14 mouse cellular contexts compared by ENCODE assay signal in genomic region chr13:52738095-52738660, GRCm38 (mm10).
DNase-seq lines count a peak whose midpoint lies in the region; ATAC-seq and TF ChIP-seq lines count a peak whose summit lies in the region.
"Had no signal": no experiment of that assay in that cellular context is flagged by ENCODE, and none has a peak within 500 bp of the region (broad histone marks: within the 10 kb centered on the region; RNA-seq: fewer than 3 reads in every experiment).

No protein-coding gene starts in this region.

- DNase-seq in heart, adult 2 months: peak; percentile 30 to 39
- peak; percentile 7 for DNase-seq in midbrain, embryonic 14.5 days
- DNase-seq in heart, adult 9 months (ENCODE audit: low spot score in 2 of 2): peak; percentile 31 to 48
- DNase-seq in skeletal muscle tissue, adult 2 months (ENCODE audit: low read depth, low spot score): peak; percentile 88
- DNase-seq in thymus, postnatal 10 days (ENCODE audit: low spot score in 2 of 2): no peak
- DNase-seq: cerebellum, postnatal 14 days; forebrain, postnatal 0 days; lung, adult 2 months had no signal

- intact Hi-C loops in heart, adult 2 months (cut with DNase I): loop anchor here (5.0 kb wide), 1 partner anchor 639 kb away; the partner anchor contains the start of gene Sptlc1

- H3K9me3 ChIP-seq in heart, embryonic 11.5 days (replicated peaks; ENCODE audit: control insufficient read depth, low read length): no peaks in the 10 kb centered on the region
- H3K9me3 ChIP-seq in midbrain, embryonic 14.5 days (ENCODE audit: control insufficient read depth, low read length): no peaks in the 10 kb centered on the region
- no peaks in the 10 kb centered on the region; the same call in 1 of the 2 replicates for H3K9me3 ChIP-seq in midbrain, embryonic 15.5 days
- H3K9me3 ChIP-seq: hindbrain, embryonic 15.5 days; limb, embryonic 15.5 days had no signal

- 0 out of 2 replicates have a peak, but pooled peaks have one; percentile 59 for TF ChIP-seq EP300 in heart, adult 2 months (IDR thresholded peaks at IDR 0.05; ENCODE audit: insufficient read depth, low read depth, low read length)

- H3K4me2 ChIP-seq in heart, embryonic 11.5 days: no peak overlapping the region
- H3K4me2 ChIP-seq in midbrain, embryonic 14.5 days (ENCODE audit: low read length): no peak overlapping the region
- H3K4me2 ChIP-seq in midbrain, embryonic 15.5 days: no peak overlapping the region
- H3K4me2 ChIP-seq: hindbrain, embryonic 15.5 days; limb, embryonic 15.5 days had no signal

- no peak for TF ChIP-seq CTCF in heart, adult 2 months (IDR thresholded peaks at IDR 0.05)

- no peak for ATAC-seq in heart, embryonic 11.5 days (replicated peaks; ENCODE audit: insufficient number of reproducible peaks, low FRiP score, low TSS enrichment)
- ATAC-seq in midbrain, embryonic 14.5 days (ENCODE audit: low FRiP score, low TSS enrichment): no peak
- ATAC-seq in midbrain, embryonic 15.5 days (replicated peaks): no peak
- ATAC-seq: CD4-positive, CD25-positive, alpha-beta regulatory T cell, adult 4 months; forebrain, postnatal 0 days had no signal

- H3K9ac ChIP-seq in heart, adult 2 months (ENCODE audit: low read depth, low read length): no peak overlapping the region
- no peak overlapping the region for H3K9ac ChIP-seq in heart, embryonic 11.5 days (ENCODE audit: low read depth, low read length)
- no peak overlapping the region for H3K9ac ChIP-seq in midbrain, embryonic 14.5 days (replicated peaks; ENCODE audit: low read length)
- no peak overlapping the region for H3K9ac ChIP-seq in midbrain, embryonic 15.5 days
- H3K9ac ChIP-seq: forebrain, postnatal 0 days; hindbrain, embryonic 15.5 days; limb, embryonic 15.5 days had no signal

- H3K27me3 ChIP-seq in heart, adult 2 months (ENCODE audit: control insufficient read depth, insufficient read depth, low read length): no peaks in the 10 kb centered on the region; the same call in 1 of the 2 replicates
- H3K27me3 ChIP-seq in heart, embryonic 11.5 days (ENCODE audit: control insufficient read depth, insufficient read depth, low read length): no peaks in the 10 kb centered on the region
- H3K27me3 ChIP-seq in midbrain, embryonic 14.5 days (ENCODE audit: control insufficient read depth, insufficient read depth, low read length): no peaks in the 10 kb centered on the region
- no peaks in the 10 kb centered on the region for H3K27me3 ChIP-seq in midbrain, embryonic 15.5 days (replicated peaks)
- H3K27me3 ChIP-seq: hindbrain, embryonic 15.5 days had no signal

- no peak overlapping the region for H3K27ac ChIP-seq in heart, adult 2 months
- no peak overlapping the region for H3K27ac ChIP-seq in heart, embryonic 11.5 days (ENCODE audit: low read depth, low read length)
- no peak overlapping the region for H3K27ac ChIP-seq in midbrain, embryonic 14.5 days (replicated peaks; ENCODE audit: low read depth, low read length)
- H3K27ac ChIP-seq in midbrain, embryonic 15.5 days: no peak overlapping the region
- H3K27ac ChIP-seq: hindbrain, embryonic 15.5 days; kidney, postnatal 0 days; limb, embryonic 15.5 days had no signal

- H3K4me1 ChIP-seq in heart, adult 2 months (ENCODE audit: control insufficient read depth, insufficient read depth, low read length): peaks cover 2% of the 10 kb centered on the region
- H3K4me1 ChIP-seq in heart, embryonic 11.5 days (ENCODE audit: control insufficient read depth, insufficient read depth, low read length): no peaks in the 10 kb centered on the region
- no peaks in the 10 kb centered on the region for H3K4me1 ChIP-seq in midbrain, embryonic 14.5 days (ENCODE audit: control insufficient read depth, insufficient read depth, low read length)
- H3K4me1 ChIP-seq in midbrain, embryonic 15.5 days: peaks cover 3% of the 10 kb centered on the region; the same call in 1 of the 2 replicates

- no peak overlapping the region for H3K4me3 ChIP-seq in heart, adult 2 months
- H3K4me3 ChIP-seq in heart, embryonic 11.5 days (ENCODE audit: low read depth, low read length): no peak overlapping the region
- no peak overlapping the region for H3K4me3 ChIP-seq in midbrain, embryonic 14.5 days (replicated peaks; ENCODE audit: low read depth, low read length)
- H3K4me3 ChIP-seq in midbrain, embryonic 15.5 days: no peak overlapping the region
- H3K4me3 ChIP-seq: hindbrain, embryonic 15.5 days; limb, embryonic 15.5 days had no signal

- H3K79me2 ChIP-seq in heart, adult 2 months (replicated peaks; ENCODE audit: control insufficient read depth, insufficient read depth, low read length): no peaks in the 10 kb centered on the region

- WGBS in heart, adult 2 months: 54% methylated on average over 9 of the region's 9 CpGs
- 71% methylated on average over 9 of the region's 9 CpGs for WGBS in heart, embryonic 11.5 days (ENCODE audit: insufficient replicate concordance)
- 61% methylated on average over 9 of the region's 9 CpGs for WGBS in midbrain, embryonic 14.5 days
- WGBS in midbrain, embryonic 15.5 days: 64% methylated on average over 9 of the region's 9 CpGs

- no peaks in the 10 kb centered on the region for H3K36me3 ChIP-seq in heart, adult 2 months (ENCODE audit: control insufficient read depth, insufficient read depth, low read length)
- no peaks in the 10 kb centered on the region for H3K36me3 ChIP-seq in heart, embryonic 11.5 days (ENCODE audit: control insufficient read depth, insufficient read depth, low read length)
- no peaks in the 10 kb centered on the region for H3K36me3 ChIP-seq in midbrain, embryonic 14.5 days (ENCODE audit: control insufficient read depth, insufficient read depth, low read length)
- H3K36me3 ChIP-seq in midbrain, embryonic 15.5 days (replicated peaks): no peaks in the 10 kb centered on the region
- H3K36me3 ChIP-seq: hindbrain, embryonic 15.5 days; limb, embryonic 15.5 days had no signal

- no peak for TF ChIP-seq POLR2A in heart, adult 2 months (IDR thresholded peaks at IDR 0.05; ENCODE audit: insufficient read depth, low read depth, low read length)

Comparison
In these comparisons a context has a peak if more than half of its experiments do, and no peak if none do; other contexts are left out.
1. DNase-seq: peak in heart, adult 2 months (2 of 2), midbrain, embryonic 14.5 days (single experiment), heart, adult 9 months (2 of 2) and skeletal muscle tissue, adult 2 months (single experiment); none in thymus, postnatal 10 days (0 of 2).